Mouse (Mus musculus): Measurements from ENCODE around the gene Ruvbl2.
A peak's percentile ranks its signal among the peaks of the same experiment; 100 is the strongest.

DNA sequence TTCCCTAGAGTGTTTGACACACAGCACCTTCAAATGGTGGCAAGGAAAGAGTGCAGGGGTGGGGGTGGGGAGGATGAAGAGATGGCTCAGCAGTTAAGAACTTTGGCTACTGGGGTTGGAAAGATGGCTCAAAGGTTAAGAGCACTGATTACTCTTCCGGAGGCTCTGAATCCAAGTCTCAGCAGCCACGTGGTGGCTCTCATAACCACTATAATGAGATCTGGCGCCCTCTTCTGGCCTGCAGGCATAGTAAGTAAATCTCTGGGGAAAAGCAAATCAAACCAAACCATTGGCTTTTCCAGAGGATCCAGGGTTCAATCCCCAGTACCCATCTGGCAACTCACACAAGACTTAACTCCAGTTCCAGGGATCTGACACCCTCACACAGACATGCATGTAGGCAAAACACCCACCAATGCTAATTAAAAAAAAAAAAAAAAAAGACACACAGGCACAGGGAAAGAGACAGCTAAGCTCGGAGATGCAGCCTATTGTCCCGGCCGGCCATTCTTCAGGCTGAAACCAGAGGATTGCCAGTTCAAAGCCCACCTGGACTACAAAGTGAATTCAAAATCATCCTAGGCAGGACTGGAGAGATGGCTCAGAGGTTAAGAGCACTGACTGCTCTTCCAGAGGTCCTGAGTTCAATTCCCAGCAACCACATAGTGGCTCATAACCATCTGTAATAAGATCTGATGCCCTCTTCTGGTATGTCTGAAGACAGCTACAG is 34.2 kb downstream of the Ruvbl2 start:
- TF ChIP-seq CTCF (conservative IDR thresholded peaks at IDR 0.05; ENCODE audit: insufficient read depth, insufficient read length, low read depth, low read length) (peak; percentile 62), POLR2A (IDR thresholded peaks at IDR 0.05; ENCODE audit: low read depth, low read length) (no peak)

All from kidney, adult 2 months (tissue).